Mouse (Mus musculus): Measurements from ENCODE around the gene Ocln.
"Not testable (repeated sequence)": the region's sequence is repeated elsewhere in the genome, so short reads cannot be mapped to it uniquely, and the experiment has no call there.

Ocln gene

GRCm38 (mm10) chr13:100492061-100492787 is 60.3 kb downstream of the Ocln start, which contains the start of gene Gtf2h2:
Gtf2h2 (minus strand) TSS chr13:100492579.
- DNase-seq (ENCODE audit: low read depth): peak; percentile 91

- no peak for DNase-seq (ENCODE audit: low read depth)
Observed at GRCm38 (mm10) chr13:100491623-100492022, 60.9 kb downstream of the Ocln start.

- no peak for DNase-seq (ENCODE audit: low read depth)
Observed at GRCm38 (mm10) chr13:100490424-100490823, 62.1 kb downstream of the Ocln start.

DNA sequence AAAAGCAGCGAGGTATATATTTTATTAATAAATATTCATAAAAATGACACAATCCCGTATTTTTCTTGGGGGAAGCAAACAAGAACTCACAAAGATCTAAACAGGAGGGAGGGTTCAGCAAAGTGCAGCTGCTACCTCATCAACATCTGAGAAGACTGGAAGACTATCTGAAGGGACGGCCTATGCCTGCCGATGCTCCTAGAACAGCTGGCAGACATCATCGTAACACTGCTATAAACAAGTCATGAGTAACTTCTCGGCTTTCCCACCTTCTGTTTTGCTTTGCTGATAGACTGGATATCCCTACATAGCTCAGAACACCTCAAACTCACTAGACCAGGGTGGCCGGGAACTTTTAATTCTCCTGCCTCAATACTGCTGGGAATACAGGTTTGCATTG is 68.9 kb downstream of the Ocln start:
- no peak for DNase-seq (ENCODE audit: low read depth)

GRCm38 (mm10) chr13:100463527-100464222 is 88.8 kb downstream of the Ocln start:
- DNase-seq (ENCODE audit: low read depth): peak; percentile 1

- peak; percentile 5 for DNase-seq (ENCODE audit: low read depth)
Observed at GRCm38 (mm10) chr13:100461336-100461735, 91.2 kb downstream of the Ocln start.

DNA sequence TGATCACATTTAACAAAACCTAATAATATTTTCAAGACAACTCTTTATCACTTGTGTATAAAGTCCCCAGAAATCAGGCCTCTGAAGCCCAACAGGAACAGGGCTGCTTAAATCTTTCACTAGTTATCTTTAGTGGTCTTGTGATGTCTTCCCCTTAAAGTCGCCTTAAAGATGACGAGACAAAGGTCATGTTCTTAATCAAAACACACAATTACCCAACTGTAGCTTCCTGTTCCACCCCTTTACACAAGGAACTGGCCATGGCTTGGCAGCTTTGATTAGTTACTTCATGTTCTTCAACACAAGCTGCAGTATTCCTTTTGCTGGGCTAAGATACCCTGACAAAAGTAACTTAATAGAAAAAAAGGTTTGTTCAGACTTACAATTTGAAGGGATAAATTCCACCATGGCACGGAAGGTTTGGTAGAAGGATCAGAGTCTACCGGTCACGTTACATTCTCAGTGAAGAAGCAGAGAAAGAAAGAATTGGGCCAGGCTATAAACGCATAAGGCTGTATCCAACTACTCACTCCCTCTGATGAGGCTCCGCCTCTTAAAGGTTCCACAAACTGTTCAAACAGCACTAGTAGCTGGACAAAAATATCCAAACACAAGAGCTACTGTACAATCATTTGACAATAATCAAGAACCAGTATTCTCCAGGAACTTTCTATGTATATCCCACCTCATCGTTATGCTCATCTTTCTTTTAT is 99.9 kb downstream of the Ocln start, which contains the start of gene Naip1:
Gene Naip1, minus strand, starts transcription at position 455 of the 713 bp plus-strand sequence.
- not testable (repeated sequence) for DNase-seq (ENCODE audit: low read depth)

DNA sequence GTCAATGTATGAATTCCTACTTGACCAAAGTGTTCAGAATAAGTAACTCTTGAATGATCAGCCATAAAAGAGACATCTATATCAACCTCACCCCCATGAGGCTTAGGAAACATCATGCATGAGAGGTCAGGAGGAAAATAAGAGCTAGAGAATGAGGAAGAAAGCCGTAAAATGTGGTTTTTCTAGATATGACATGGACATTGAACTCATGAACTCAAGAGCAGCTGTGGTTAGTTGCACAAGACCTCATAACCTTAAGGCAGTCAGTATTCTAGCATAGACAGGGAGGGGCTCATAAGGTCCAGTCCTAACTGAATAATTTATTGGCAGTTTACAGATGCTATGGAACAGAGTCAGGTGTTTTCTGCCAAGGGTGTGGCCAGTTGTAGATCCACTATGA is 103.0 kb downstream of the Ocln start:
- no peak for DNase-seq (ENCODE audit: low read depth)

Data from NIH3T3 (cell line).